Mouse (Mus musculus): ENCODE results near the gene Pla2g4b. TPM values are rescaled to one million over a fixed set of nuclear protein-coding genes. Genes with fewer than 3 reads are reported as not detected.

The Pla2g4b gene
- total and polyA plus RNA-seq, 2 experiments from 2014 or later: 0.20 TPM; not detected in 1

- Histone ChIP-seq H3K9ac (replicated peaks; ENCODE audit: low read depth, low read length) (no peak overlapping the region), H3K4me3 (ENCODE audit: low read depth, low read length) (no peak overlapping the region), H3K36me3 (replicated peaks; ENCODE audit: control insufficient read depth, insufficient read depth, low read length) (peaks cover 26% of the 10 kb centered on the region), H3K27me3 (ENCODE audit: control insufficient read depth, insufficient read depth, low read length) (no peaks in the 10 kb centered on the region), H3K27ac (ENCODE audit: low read depth) (no peak overlapping the region), H3K4me1 (ENCODE audit: control insufficient read depth, insufficient read depth) (peaks cover 16% of the 10 kb centered on the region), H3K4me2 (ENCODE audit: low read depth, low read length) (no peak overlapping the region), H3K9me3 (replicated peaks; ENCODE audit: control insufficient read depth, low read length) (no peaks in the 10 kb centered on the region)
- ATAC-seq (ENCODE audit: insufficient read depth, low read depth) (no peak), DNase-seq (ENCODE audit: low spot score) (no peak)
- WGBS: 66% methylated on average over 8 of the region's 8 CpGs
- no peak for TF ChIP-seq EP300 (IDR thresholded peaks at IDR 0.05; ENCODE audit: low read depth)
- TF ChIP-seq CTCF (IDR thresholded peaks at IDR 0.05; ENCODE audit: low read depth): no peak
Measured at GRCm38 (mm10) chr2:120030380-120030779, 2.8 kb upstream of the Pla2g4b start.

DNA sequence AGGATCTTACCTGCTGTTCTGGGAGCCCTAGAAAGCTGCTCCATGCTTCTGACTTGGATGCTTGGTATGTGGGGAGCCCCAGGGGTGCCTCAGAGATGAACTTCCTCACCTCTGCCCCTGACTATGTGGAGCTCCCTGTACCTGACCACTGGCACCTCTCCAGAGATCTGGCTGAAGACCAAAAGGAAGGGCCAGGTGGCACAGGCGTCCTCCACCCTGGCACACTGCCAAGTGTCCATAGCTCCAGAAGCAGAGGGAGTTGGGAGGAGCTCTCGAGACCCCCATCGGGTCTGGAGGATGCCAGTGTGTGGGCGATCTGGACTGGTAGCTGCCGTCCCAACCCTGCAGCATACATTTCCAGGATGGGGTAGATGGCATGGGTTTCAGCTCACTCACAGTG, 509 bp downstream of the Pla2g4b start:
- Histone ChIP-seq H3K36me3 (replicated peaks; ENCODE audit: control insufficient read depth, insufficient read depth, low read length) (peaks cover 59% of the 10 kb centered on the region), H3K9ac (replicated peaks; ENCODE audit: low read depth, low read length) (no peak overlapping the region), H3K4me1 (ENCODE audit: control insufficient read depth, insufficient read depth) (no peaks in the 10 kb centered on the region), H3K4me3 (ENCODE audit: low read depth, low read length) (no peak overlapping the region), H3K9me3 (replicated peaks; ENCODE audit: control insufficient read depth, low read length) (no peaks in the 10 kb centered on the region), H3K27ac (ENCODE audit: low read depth) (no peak overlapping the region), H3K4me2 (ENCODE audit: low read depth, low read length) (no peak overlapping the region), H3K27me3 (ENCODE audit: control insufficient read depth, insufficient read depth, low read length) (no peaks in the 10 kb centered on the region)
- 31% methylated on average over 5 of the region's 5 CpGs for WGBS
- DNase-seq (ENCODE audit: low spot score): no peak
- no peak for TF ChIP-seq CTCF (IDR thresholded peaks at IDR 0.05; ENCODE audit: low read depth)
- TF ChIP-seq EP300 (IDR thresholded peaks at IDR 0.05; ENCODE audit: low read depth): no peak
- no peak for ATAC-seq (ENCODE audit: insufficient read depth, low read depth)

DNA sequence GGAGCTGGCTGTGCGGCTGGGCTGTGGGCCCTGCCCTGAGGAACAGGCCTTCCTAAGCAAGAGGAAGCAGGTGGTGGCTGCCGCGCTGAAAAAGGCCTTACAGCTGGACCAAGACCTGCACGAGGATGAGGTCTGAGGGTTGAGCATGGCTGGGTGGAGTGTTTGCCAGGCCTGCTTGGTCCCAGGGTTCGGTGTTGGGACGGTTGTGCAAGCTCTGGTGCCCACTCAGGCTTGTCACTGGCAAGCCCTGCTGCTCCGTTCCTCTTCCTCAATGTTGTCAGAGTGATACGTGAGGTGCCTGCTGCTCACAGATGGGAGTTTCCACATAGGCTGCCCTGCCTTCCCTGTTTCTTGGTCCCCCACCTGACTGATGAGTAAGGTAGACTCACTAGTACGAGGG, 4.5 kb downstream of the Pla2g4b start:
- Histone ChIP-seq H3K27me3 (ENCODE audit: control insufficient read depth, insufficient read depth, low read length) (no peaks in the 10 kb centered on the region), H3K4me3 (ENCODE audit: low read depth, low read length) (no peak overlapping the region), H3K36me3 (replicated peaks; ENCODE audit: control insufficient read depth, insufficient read depth, low read length) (peaks cover 74% of the 10 kb centered on the region), H3K27ac (ENCODE audit: low read depth) (no peak overlapping the region), H3K9ac (replicated peaks; ENCODE audit: low read depth, low read length) (no peak overlapping the region), H3K4me1 (ENCODE audit: control insufficient read depth, insufficient read depth) (no peaks in the 10 kb centered on the region), H3K4me2 (ENCODE audit: low read depth, low read length) (no peak overlapping the region), H3K9me3 (replicated peaks; ENCODE audit: control insufficient read depth, low read length) (no peaks in the 10 kb centered on the region)
- DNase-seq (ENCODE audit: low spot score) (no peak), ATAC-seq (ENCODE audit: insufficient read depth, low read depth) (no peak)
- 86% methylated on average over 9 of the region's 9 CpGs for WGBS
- no peak for TF ChIP-seq EP300 (IDR thresholded peaks at IDR 0.05; ENCODE audit: low read depth)
- TF ChIP-seq CTCF (IDR thresholded peaks at IDR 0.05; ENCODE audit: low read depth): no peak

- WGBS: 93% methylated on average over 5 of the region's 5 CpGs
- ATAC-seq (ENCODE audit: insufficient read depth, low read depth) (no peak), DNase-seq (ENCODE audit: low spot score) (no peak)
- no peak for TF ChIP-seq CTCF (IDR thresholded peaks at IDR 0.05; ENCODE audit: low read depth)
- no peak for TF ChIP-seq EP300 (IDR thresholded peaks at IDR 0.05; ENCODE audit: low read depth)
- H3K9ac ChIP-seq (replicated peaks; ENCODE audit: low read depth, low read length): no peak overlapping the region
- H3K36me3 ChIP-seq (replicated peaks; ENCODE audit: control insufficient read depth, insufficient read depth, low read length): peaks cover 63% of the 10 kb centered on the region
- H3K27ac ChIP-seq (ENCODE audit: low read depth): no peak overlapping the region
- H3K4me2 ChIP-seq (ENCODE audit: low read depth, low read length): no peak overlapping the region
- H3K9me3 ChIP-seq (replicated peaks; ENCODE audit: control insufficient read depth, low read length): no peaks in the 10 kb centered on the region
- H3K4me3 ChIP-seq (ENCODE audit: low read depth, low read length): no peak overlapping the region
- H3K4me1 ChIP-seq (ENCODE audit: control insufficient read depth, insufficient read depth): peaks cover 7% of the 10 kb centered on the region; the same call in 1 of the 2 replicates
- no peaks in the 10 kb centered on the region for H3K27me3 ChIP-seq (ENCODE audit: control insufficient read depth, insufficient read depth, low read length)
Measured at GRCm38 (mm10) chr2:120040991-120041390, 7.8 kb downstream of the Pla2g4b start.

GRCm38 (mm10) chr2:120044101-120044603, 10.9 kb downstream of the Pla2g4b start:
- Histone ChIP-seq H3K4me1 (ENCODE audit: control insufficient read depth, insufficient read depth) (peaks cover 7% of the 10 kb centered on the region; the same call in 1 of the 2 replicates), H3K4me3 (ENCODE audit: low read depth, low read length) (no peak overlapping the region), H3K9me3 (replicated peaks; ENCODE audit: control insufficient read depth, low read length) (no peaks in the 10 kb centered on the region), H3K27ac (ENCODE audit: low read depth) (no peak overlapping the region), H3K4me2 (ENCODE audit: low read depth, low read length) (no peak overlapping the region), H3K36me3 (replicated peaks; ENCODE audit: control insufficient read depth, insufficient read depth, low read length) (peaks cover 33% of the 10 kb centered on the region), H3K9ac (replicated peaks; ENCODE audit: low read depth, low read length) (no peak overlapping the region), H3K27me3 (ENCODE audit: control insufficient read depth, insufficient read depth, low read length) (no peaks in the 10 kb centered on the region)
- 45% methylated on average over 4 of the region's 4 CpGs for WGBS
- peak; percentile 58; the same call in 1 of the 2 replicates for ATAC-seq (ENCODE audit: insufficient read depth, low read depth)
- no peak for TF ChIP-seq EP300 (IDR thresholded peaks at IDR 0.05; ENCODE audit: low read depth)
- TF ChIP-seq CTCF (IDR thresholded peaks at IDR 0.05; ENCODE audit: low read depth): no peak
- no peak for DNase-seq (ENCODE audit: low spot score)

DNA sequence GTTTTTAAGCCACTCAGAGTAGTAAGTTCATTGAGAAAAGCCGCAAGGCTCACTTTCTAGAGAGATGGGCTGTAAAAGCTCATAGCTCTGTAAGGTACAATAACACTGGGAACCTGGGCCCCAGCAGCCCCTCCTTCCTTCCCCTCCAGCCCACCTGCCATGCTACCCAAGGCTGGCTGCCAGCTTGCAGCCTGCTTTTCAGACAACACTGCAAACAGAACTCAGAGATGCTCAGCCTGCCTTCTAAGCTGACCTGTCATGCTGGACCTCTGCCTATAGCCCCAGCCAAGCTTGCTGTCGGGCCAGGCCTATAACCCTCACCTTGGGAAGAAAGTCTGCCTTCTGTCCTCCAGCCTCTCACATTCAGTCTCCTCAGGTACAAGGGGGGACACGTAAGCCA, 11.5 kb downstream of the Pla2g4b start:
- H3K9ac ChIP-seq (replicated peaks; ENCODE audit: low read depth, low read length): no peak overlapping the region
- ATAC-seq (ENCODE audit: insufficient read depth, low read depth) (no peak), DNase-seq (ENCODE audit: low spot score) (no peak)
- no peaks in the 10 kb centered on the region for H3K27me3 ChIP-seq (ENCODE audit: control insufficient read depth, insufficient read depth, low read length)
- peaks cover 7% of the 10 kb centered on the region; the same call in 1 of the 2 replicates for H3K4me1 ChIP-seq (ENCODE audit: control insufficient read depth, insufficient read depth)
- no peak overlapping the region for H3K4me3 ChIP-seq (ENCODE audit: low read depth, low read length)
- WGBS: 77% methylated on average over 3 of the region's 3 CpGs
- H3K36me3 ChIP-seq (replicated peaks; ENCODE audit: control insufficient read depth, insufficient read depth, low read length): peaks cover 28% of the 10 kb centered on the region
- H3K9me3 ChIP-seq (replicated peaks; ENCODE audit: control insufficient read depth, low read length): no peaks in the 10 kb centered on the region
- no peak overlapping the region for H3K4me2 ChIP-seq (ENCODE audit: low read depth, low read length)
- TF ChIP-seq EP300 (IDR thresholded peaks at IDR 0.05; ENCODE audit: low read depth): no peak
- TF ChIP-seq CTCF (IDR thresholded peaks at IDR 0.05; ENCODE audit: low read depth): no peak
- no peak overlapping the region for H3K27ac ChIP-seq (ENCODE audit: low read depth)
